Mouse (Mus musculus) liver, embryonic 13.5 days (tissue): ENCODE results near the gene Bcl10. TPM values are rescaled to one million over a fixed set of nuclear protein-coding genes. Genes with fewer than 3 reads are reported as not detected.
A peak's percentile ranks its signal among the peaks of the same experiment; 100 is the strongest.

Experiments used
- ATAC-seq: fragments of 200-750 bp; cut with Nextera tagmentation; 2 replicates; pipeline ENCODE4 v1.8.0; 2017; ENCODE audit warnings: low read depth, mild to moderate bottlenecking, moderate number of reproducible peaks, moderate library complexity
- DNase-seq: peaks from one replicate; pipeline ENCODE4 v3.0.0; 2022
- H3K27ac ChIP-seq: fragments of 300-500 bp; sonication (generic); 2 replicates; pipeline ENCODE4 v1.5.1; 2015; ENCODE audit warnings: moderate library complexity, mild to moderate bottlenecking, inconsistent platforms
- H3K27me3 ChIP-seq: fragments of 300-500 bp; sonication (generic); 2 replicates; pipeline ENCODE4 v1.6.1; 2015; ENCODE audit warnings: mild to moderate bottlenecking, inconsistent platforms
- H3K36me3 ChIP-seq: fragments of 300-500 bp; sonication (generic); 2 replicates; pipeline ENCODE4 v1.6.1; 2015; ENCODE audit warnings: mild to moderate bottlenecking, inconsistent platforms
- H3K4me1 ChIP-seq: fragments of 300-500 bp; sonication (generic); replicated peaks from 2 replicates; pipeline ENCODE4 v1.6.1; 2015; ENCODE audit warnings: inconsistent platforms
- H3K4me2 ChIP-seq: fragments of 300-500 bp; sonication (generic); 2 replicates; pipeline ENCODE4 v1.6.1; 2015; ENCODE audit warnings: inconsistent platforms, mild to moderate bottlenecking, moderate library complexity
- H3K4me3 ChIP-seq: fragments of 300-500 bp; sonication (generic); replicated peaks from 2 replicates; pipeline ENCODE4 v1.5.1; 2015; ENCODE audit warnings: mild to moderate bottlenecking, inconsistent platforms
- H3K9ac ChIP-seq: fragments of 300-500 bp; sonication (generic); 2 replicates; pipeline ENCODE4 v1.6.1; 2015; ENCODE audit warnings: mild to moderate bottlenecking, inconsistent platforms
- H3K9me3 ChIP-seq: fragments of 300-500 bp; sonication (generic); replicated peaks from 2 replicates; pipeline ENCODE4 v1.6.1; 2016; ENCODE audit warnings: inconsistent platforms
- whole genome bisulfite sequencing: fragments of 180-500 bp; shearing (Covaris S2); methylation state at CpG from one replicate; pipeline ENCODE4 v1.1.7; 2015; ENCODE audit not compliant: insufficient replicate concordance; 5-methylcytosine and 5-hydroxymethylcytosine counted together
- polyA plus RNA-seq: library from polyadenylated mRNA; unstranded; fragments of >200 nt; fragmentation: Nextera tagmentation; extraction: Ambion mirVana; gene quantifications from 2 replicates; pipeline ENCODE4 v1.2.1, GENCODE M21; 2015

The Bcl10 gene
- polyA plus RNA-seq, 1 experiment from 2014 or later: 21.4 TPM

DNA sequence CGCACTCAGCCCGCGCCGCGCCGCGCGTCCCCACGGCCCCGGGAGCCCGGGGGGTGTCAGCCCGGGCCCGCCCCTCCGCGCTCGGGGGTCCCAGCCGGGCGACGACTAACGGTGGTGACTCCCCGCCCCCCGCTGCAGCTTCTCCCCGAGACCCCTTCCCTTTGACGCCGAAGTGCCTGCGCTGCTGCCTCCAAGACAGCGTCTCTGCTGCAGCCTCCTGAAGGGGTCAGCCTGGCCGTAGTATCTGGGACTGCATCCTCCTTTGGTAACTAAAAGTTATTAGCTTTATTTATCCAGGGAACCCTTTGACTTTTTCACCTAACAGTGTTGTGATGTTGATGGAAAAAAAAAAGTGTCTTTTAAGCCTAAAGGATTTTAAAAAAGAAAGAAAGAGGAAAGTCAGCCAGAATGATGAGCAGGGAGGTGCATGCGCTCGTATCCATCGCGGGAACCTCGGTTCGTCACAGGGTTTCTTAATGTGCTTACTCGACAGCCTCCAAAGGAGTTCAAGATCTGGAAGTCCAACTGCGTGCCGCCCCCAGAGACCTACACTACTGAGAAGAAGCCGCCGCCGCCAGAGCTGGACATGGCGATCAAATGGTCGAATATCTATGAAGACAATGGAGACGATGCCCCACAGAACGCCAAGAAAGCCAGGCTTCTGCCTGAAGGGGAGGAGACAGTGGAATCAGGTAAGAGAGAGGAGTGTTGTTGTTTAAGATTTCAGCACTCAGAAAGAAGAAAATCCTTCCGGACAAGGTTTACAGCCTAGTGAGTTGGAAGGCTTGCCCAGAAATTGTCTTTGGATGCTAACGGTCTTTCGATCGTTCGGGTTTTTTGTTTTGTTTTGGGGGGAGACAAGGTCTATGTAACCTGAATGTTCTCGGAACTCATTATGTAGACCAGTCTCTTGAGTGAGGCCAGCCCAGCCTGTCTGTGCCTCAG is 16.1 kb downstream of the Bcl10 start:
- DNase-seq (no peak), ATAC-seq (no peak)
- no peaks in the 10 kb centered on the region for H3K9me3 ChIP-seq
- H3K27me3 ChIP-seq: no peaks in the 10 kb centered on the region
- peaks cover 19% of the 10 kb centered on the region for H3K36me3 ChIP-seq
- peak overlapping the region; percentile 96 for H3K4me2 ChIP-seq
- peak overlapping the region; percentile 92 for H3K9ac ChIP-seq
- H3K27ac ChIP-seq: 0 out of 2 replicates have a peak overlapping the region, but pooled peaks have one; percentile 67
- H3K4me3 ChIP-seq: peak overlapping the region; percentile 97
- WGBS: 15% methylated on average over 50 of the region's 50 CpGs
- peaks cover 45% of the 10 kb centered on the region for H3K4me1 ChIP-seq

GRCm38 (mm10) chr3:145939402-145939801 is 16.8 kb downstream of the Bcl10 start:
- 21% methylated on average over 12 of the region's 12 CpGs for WGBS
- no peaks in the 10 kb centered on the region for H3K9me3 ChIP-seq
- ATAC-seq (peak; percentile 69), DNase-seq (no peak)
- H3K27me3 ChIP-seq: no peaks in the 10 kb centered on the region
- H3K4me1 ChIP-seq: peaks cover 48% of the 10 kb centered on the region
- peak overlapping the region; percentile 96 for H3K4me2 ChIP-seq
- H3K4me3 ChIP-seq: peak overlapping the region; percentile 97
- no peak overlapping the region for H3K27ac ChIP-seq
- H3K36me3 ChIP-seq: peaks cover 22% of the 10 kb centered on the region
- peak overlapping the region; percentile 92 for H3K9ac ChIP-seq

- peak overlapping the region; percentile 96 for H3K4me2 ChIP-seq
- H3K27ac ChIP-seq: no peak overlapping the region
- 67% methylated on average over 4 of the region's 4 CpGs for WGBS
Observed at GRCm38 (mm10) chr3:145939971-145940370, 17.4 kb downstream of the Bcl10 start.

DNA sequence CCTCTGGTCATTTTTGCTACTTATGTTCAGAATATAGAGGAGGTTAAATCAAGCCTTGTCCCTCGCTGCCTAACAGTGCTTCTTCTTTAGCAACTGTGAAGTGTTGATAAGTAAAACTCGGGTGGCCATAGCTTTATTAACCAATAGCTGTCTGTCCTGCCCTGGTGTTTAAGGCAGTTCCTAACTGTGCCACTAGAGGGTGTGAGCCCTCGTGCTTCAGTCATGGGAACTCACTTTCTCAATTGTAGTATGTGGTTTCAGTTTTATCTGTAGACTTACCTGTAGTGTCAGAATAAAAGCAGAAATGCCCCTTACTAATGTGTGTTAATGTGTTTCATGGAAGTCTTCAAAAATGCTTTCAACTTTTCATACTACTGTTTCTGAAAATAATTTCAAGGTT is 19.4 kb downstream of the Bcl10 start:
- Histone ChIP-seq H3K4me3 (no peak overlapping the region), H3K9ac (no peak overlapping the region), H3K27me3 (no peaks in the 10 kb centered on the region), H3K36me3 (peaks cover 29% of the 10 kb centered on the region), H3K4me1 (peaks cover 58% of the 10 kb centered on the region), H3K27ac (no peak overlapping the region), H3K4me2 (no peak overlapping the region), H3K9me3 (no peaks in the 10 kb centered on the region)
- ATAC-seq (peak; percentile 21; the same call in 1 of the 2 replicates), DNase-seq (peak; percentile 62)
- WGBS: 1% methylated on average over 3 of the region's 3 CpGs

More at GRCm38 (mm10) chr3:145939971-145940370, 17.4 kb downstream of the Bcl10 start:
- no peak for ATAC-seq
- H3K4me3 ChIP-seq: no peak overlapping the region
- peaks cover 28% of the 10 kb centered on the region for H3K36me3 ChIP-seq
- H3K9me3 ChIP-seq: no peaks in the 10 kb centered on the region
- no peaks in the 10 kb centered on the region for H3K27me3 ChIP-seq
- H3K9ac ChIP-seq: 0 out of 2 replicates have a peak overlapping the region, but pooled peaks have one; percentile 92
- peaks cover 54% of the 10 kb centered on the region for H3K4me1 ChIP-seq
- no peak for DNase-seq

- H3K27ac ChIP-seq: no peak overlapping the region
- DNase-seq (no peak), ATAC-seq (peak; percentile 40)
Observed at GRCm38 (mm10) chr3:145944348-145944747, 21.7 kb downstream of the Bcl10 start.

GRCm38 (mm10) chr3:145945904-145946303 is 23.3 kb downstream of the Bcl10 start:
- DNase-seq (no peak), ATAC-seq (no peak)
- peaks cover 41% of the 10 kb centered on the region for H3K4me1 ChIP-seq
- 49% methylated on average over 3 of the region's 3 CpGs for WGBS
- no peak overlapping the region for H3K27ac ChIP-seq
- no peaks in the 10 kb centered on the region for H3K27me3 ChIP-seq
- H3K4me2 ChIP-seq: no peak overlapping the region
- H3K4me3 ChIP-seq: no peak overlapping the region
- no peak overlapping the region for H3K9ac ChIP-seq
- no peaks in the 10 kb centered on the region for H3K9me3 ChIP-seq
- peaks cover 18% of the 10 kb centered on the region for H3K36me3 ChIP-seq

More at GRCm38 (mm10) chr3:145944348-145944747, 21.7 kb downstream of the Bcl10 start:
- Histone ChIP-seq H3K27me3 (no peaks in the 10 kb centered on the region), H3K36me3 (peaks cover 28% of the 10 kb centered on the region), H3K9ac (no peak overlapping the region), H3K4me2 (no peak overlapping the region), H3K9me3 (no peaks in the 10 kb centered on the region), H3K4me3 (no peak overlapping the region), H3K4me1 (peaks cover 41% of the 10 kb centered on the region)
- 31% methylated on average over 7 of the region's 7 CpGs for WGBS

- H3K9me3 ChIP-seq: no peaks in the 10 kb centered on the region
- H3K4me1 ChIP-seq: peaks cover 45% of the 10 kb centered on the region
- H3K27me3 ChIP-seq: no peaks in the 10 kb centered on the region
- no peak for DNase-seq
- no peak overlapping the region for H3K9ac ChIP-seq
- no peak overlapping the region for H3K4me3 ChIP-seq
- H3K27ac ChIP-seq: no peak overlapping the region
- no peak overlapping the region for H3K4me2 ChIP-seq
- peaks cover 17% of the 10 kb centered on the region for H3K36me3 ChIP-seq
- WGBS: 55% methylated on average over 2 of the region's 2 CpGs
- no peak for ATAC-seq
Observed at GRCm38 (mm10) chr3:145946654-145947053, 24.1 kb downstream of the Bcl10 start.

GRCm38 (mm10) chr3:145947539-145948204 is 25.1 kb downstream of the Bcl10 start:
- ATAC-seq (no peak), DNase-seq (no peak)
- Histone ChIP-seq H3K9ac (no peak overlapping the region), H3K9me3 (no peaks in the 10 kb centered on the region), H3K27me3 (no peaks in the 10 kb centered on the region), H3K4me2 (no peak overlapping the region), H3K27ac (no peak overlapping the region), H3K36me3 (peaks cover 16% of the 10 kb centered on the region), H3K4me1 (peaks cover 44% of the 10 kb centered on the region), H3K4me3 (no peak overlapping the region)
- 26% methylated on average over 6 of the region's 6 CpGs for WGBS

DNA sequence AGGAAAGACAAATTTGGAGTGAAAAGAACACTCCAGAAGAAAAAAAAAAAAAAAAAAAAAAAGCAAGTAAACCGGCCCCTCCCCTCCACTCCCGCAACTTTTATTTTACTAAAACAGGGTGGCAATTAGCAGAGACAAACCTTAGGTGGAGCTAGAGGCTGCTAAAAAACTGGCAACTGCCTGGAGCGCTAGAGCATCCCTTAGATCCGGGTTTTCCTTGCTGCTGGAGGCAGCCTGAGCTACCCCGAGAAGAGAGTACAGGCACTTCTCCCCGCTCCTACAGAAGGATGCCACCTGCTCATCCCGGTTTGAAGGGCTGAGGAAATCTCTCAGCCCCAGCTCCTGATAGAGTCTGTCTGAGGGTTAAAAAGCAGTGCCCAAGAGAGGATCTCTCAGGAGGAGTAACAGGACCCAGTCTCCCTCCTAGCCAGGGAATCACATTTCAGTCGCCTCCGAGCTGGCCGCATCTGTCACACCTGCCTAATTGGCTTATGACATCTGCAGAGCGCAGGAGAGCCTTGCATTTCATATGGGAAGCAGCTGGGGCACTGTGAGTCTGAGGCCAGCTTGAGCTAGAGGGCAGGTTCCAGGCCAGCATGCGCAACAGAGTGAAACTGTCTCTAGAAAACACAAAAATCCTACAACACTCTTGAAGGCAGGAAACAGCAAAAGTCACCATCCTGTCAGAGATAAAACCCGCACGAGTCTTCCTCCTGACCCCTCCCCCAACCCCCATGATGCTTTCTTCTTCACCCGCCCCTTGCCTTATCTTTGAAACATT is 27.6 kb downstream of the Bcl10 start:
- WGBS: 2% methylated on average over 15 of the region's 15 CpGs
- H3K36me3 ChIP-seq: no peaks in the 10 kb centered on the region
- H3K9me3 ChIP-seq: no peaks in the 10 kb centered on the region
- 0 out of 2 replicates have a peak overlapping the region, but pooled peaks have one; percentile 1 for H3K27ac ChIP-seq
- DNase-seq (peak; percentile 24), ATAC-seq (peak; percentile 49)
- H3K27me3 ChIP-seq: no peaks in the 10 kb centered on the region
- H3K4me3 ChIP-seq: peak overlapping the region; percentile 43
- peak overlapping the region; percentile 68 for H3K4me2 ChIP-seq
- H3K9ac ChIP-seq: peak overlapping the region; percentile 49
- H3K4me1 ChIP-seq: peaks cover 40% of the 10 kb centered on the region

- ATAC-seq (no peak), DNase-seq (no peak)
- Histone ChIP-seq H3K4me3 (peak overlapping the region; percentile 43), H3K27ac (no peak overlapping the region), H3K27me3 (no peaks in the 10 kb centered on the region), H3K9me3 (no peaks in the 10 kb centered on the region), H3K36me3 (no peaks in the 10 kb centered on the region), H3K4me2 (peak overlapping the region; percentile 68), H3K9ac (0 out of 2 replicates have a peak overlapping the region, but pooled peaks have one; percentile 28), H3K4me1 (peaks cover 38% of the 10 kb centered on the region)
- WGBS: 8% methylated on average over 5 of the region's 5 CpGs
Observed at GRCm38 (mm10) chr3:145950815-145951130, 28.2 kb downstream of the Bcl10 start.
